Mouse (Mus musculus) CH12.LX (cell line): Measurements from ENCODE around the gene Lrrfip1. TPM values are rescaled to one million over a fixed set of nuclear protein-coding genes. Genes with fewer than 3 reads are reported as not detected.

ENCODE experiments used
- DNase-seq: peaks from one replicate; pipeline ENCODE4 v3.0.0-alpha.2; 2013; ENCODE audit errors: extremely low read depth
- H3K27ac ChIP-seq: 2 replicates; pipeline ENCODE4 v1.5.1; 2012; ENCODE audit warnings: low read depth, mild to moderate bottlenecking, control low read depth, moderate library complexity; ENCODE audit not compliant: insufficient read depth
- H3K27me3 ChIP-seq: replicated peaks from 2 replicates; pipeline ENCODE3; 2012; ENCODE audit warnings: inconsistent platforms
- H3K36me3 ChIP-seq, 2 experiments: replicated peaks in 1 of 2; 2 replicates each; pipeline versions ENCODE3 to v1.6.1; 2012; ENCODE audit warnings: inconsistent platforms in 1 of 2, low read length in 1 of 2, mild to moderate bottlenecking in 1 of 2, mixed read lengths in 1 of 2, moderate library complexity in 1 of 2; ENCODE audit not compliant: control insufficient read depth in 1 of 2, insufficient read depth in 1 of 2
- H3K4me1 ChIP-seq, 2 experiments: 2 replicates each; pipeline ENCODE4 v1.6.1; 2012; ENCODE audit warnings: inconsistent platforms in 1 of 2, moderate library complexity in 1 of 2; ENCODE audit not compliant: insufficient read depth in 2 of 2, control insufficient read depth in 1 of 2
- H3K4me2 ChIP-seq: 2 replicates; pipeline ENCODE4 v1.6.1; 2012; ENCODE audit warnings: low read depth, mild to moderate bottlenecking, control low read depth; ENCODE audit not compliant: poor library complexity, insufficient read depth, severe bottlenecking
- H3K4me3 ChIP-seq, 3 experiments: fragments of 150-350 bp in 1 of 3; sonication (generic) in 1 of 3; replicated peaks in 1 of 3; 2 replicates each; pipeline versions ENCODE3 to v1.5.1; 2011 to 2012; ENCODE audit warnings: low read depth in 2 of 3, low read length in 2 of 3, mild to moderate bottlenecking in 2 of 3, moderate library complexity in 2 of 3, control low read depth in 1 of 3, improper control_type of control experiment in 1 of 3, inconsistent platforms in 1 of 3, mixed read lengths in 1 of 3; ENCODE audit not compliant: poor library complexity in 1 of 3
- H3K79me2 ChIP-seq: replicated peaks from 2 replicates; pipeline ENCODE4 v1.6.1; 2012; ENCODE audit warnings: mild to moderate bottlenecking, moderate library complexity; ENCODE audit not compliant: control insufficient read depth, poor library complexity, insufficient read depth, severe bottlenecking; ENCODE audit errors: extremely low read depth
- H3K9ac ChIP-seq: 2 replicates; pipeline ENCODE4 v1.6.1; 2012; ENCODE audit warnings: low read depth, mild to moderate bottlenecking, control low read depth, moderate library complexity; ENCODE audit not compliant: insufficient read depth
- H3K9me3 ChIP-seq: replicated peaks from 2 replicates; pipeline ENCODE3; 2012; ENCODE audit warnings: low read length, inconsistent platforms, mixed read lengths
- BHLHE40 ChIP-seq: IDR thresholded peaks from 2 replicates; pipeline ENCODE4 v1.6.1; 2011; ENCODE audit warnings: mild to moderate bottlenecking, low read depth, low read length, improper control_type of control experiment
- CHD1 ChIP-seq: IDR thresholded peaks from 2 replicates; pipeline ENCODE4 v1.6.1; 2012; ENCODE audit warnings: low read depth, low read length, improper control_type of control experiment, inconsistent platforms
- CHD2 ChIP-seq: IDR thresholded peaks from 2 replicates; pipeline ENCODE4 v1.6.1; 2011; ENCODE audit warnings: low read length, improper control_type of control experiment
- CTCF ChIP-seq, 2 experiments: IDR thresholded peaks in 1 of 2; conservative IDR thresholded peaks in 1 of 2; 2 replicates each; pipeline ENCODE4 v1.5.1; 2011 to 2012; ENCODE audit warnings: low read depth in 2 of 2, low read length in 2 of 2, improper control_type of control experiment in 1 of 2, inconsistent platforms in 1 of 2, mild to moderate bottlenecking in 1 of 2, moderate library complexity in 1 of 2
- ELF1 ChIP-seq: IDR thresholded peaks from 2 replicates; pipeline ENCODE4 v1.6.1; 2014; ENCODE audit warnings: low read depth, mild to moderate bottlenecking, inconsistent platforms, low read length, improper control_type of control experiment
- EP300 ChIP-seq: IDR thresholded peaks from 2 replicates; pipeline ENCODE4 v1.6.1; 2011; ENCODE audit warnings: low read length, improper control_type of control experiment
- ETS1 ChIP-seq: conservative IDR thresholded peaks from 2 replicates; pipeline ENCODE4 v1.6.1; 2012; ENCODE audit warnings: low read depth, mild to moderate bottlenecking, inconsistent platforms, low read length, improper control_type of control experiment, moderate library complexity
- GABPA ChIP-seq: IDR thresholded peaks from 2 replicates; pipeline ENCODE4 v1.6.1; 2012; ENCODE audit warnings: low read depth, low read length, improper control_type of control experiment, inconsistent platforms; ENCODE audit not compliant: insufficient replicate concordance
- IRF4 ChIP-seq: IDR thresholded peaks from 2 replicates; pipeline ENCODE4 v1.6.1; 2014; ENCODE audit warnings: low read depth, mild to moderate bottlenecking, inconsistent platforms, low read length, improper control_type of control experiment
- JUN ChIP-seq: IDR thresholded peaks from 2 replicates; pipeline ENCODE4 v1.6.1; 2011; ENCODE audit warnings: low read depth, mild to moderate bottlenecking, low read length, improper control_type of control experiment, moderate library complexity; ENCODE audit not compliant: insufficient read depth
- JUND ChIP-seq: conservative IDR thresholded peaks from 2 replicates; pipeline ENCODE4 v1.6.1; 2011; ENCODE audit warnings: low read depth, low read length, improper control_type of control experiment
- KAT2A ChIP-seq: IDR thresholded peaks from 2 replicates; pipeline ENCODE4 v1.6.1; 2012; ENCODE audit warnings: low read length, improper control_type of control experiment, inconsistent platforms; ENCODE audit not compliant: insufficient replicate concordance
- MAFK ChIP-seq: IDR thresholded peaks from 2 replicates; pipeline ENCODE4 v1.6.1; 2011; ENCODE audit warnings: low read length, improper control_type of control experiment; ENCODE audit not compliant: insufficient replicate concordance
- MAX ChIP-seq: IDR thresholded peaks from 2 replicates; pipeline ENCODE4 v1.6.1; 2011; ENCODE audit warnings: low read length, improper control_type of control experiment
- MAZ ChIP-seq: IDR thresholded peaks from 2 replicates; pipeline ENCODE4 v1.6.1; 2012; ENCODE audit warnings: low read depth, mild to moderate bottlenecking, inconsistent platforms, low read length, improper control_type of control experiment, moderate library complexity
- MEF2A ChIP-seq: IDR thresholded peaks from 2 replicates; pipeline ENCODE4 v1.6.1; 2014; ENCODE audit warnings: low read depth, mild to moderate bottlenecking, inconsistent platforms, low read length, improper control_type of control experiment, borderline replicate concordance
- MXI1 ChIP-seq: IDR thresholded peaks from 2 replicates; pipeline ENCODE4 v1.6.1; 2011; ENCODE audit warnings: mild to moderate bottlenecking, low read depth, low read length, improper control_type of control experiment
- MYC ChIP-seq: IDR thresholded peaks from 2 replicates; pipeline ENCODE4 v1.6.1; 2011; ENCODE audit warnings: low read depth, mild to moderate bottlenecking, improper control_type of control experiment, low read length
- NELFE ChIP-seq: IDR thresholded peaks from 2 replicates; pipeline ENCODE4 v1.6.1; 2011; ENCODE audit warnings: low read depth, low read length, improper control_type of control experiment
- NRF1 ChIP-seq: IDR thresholded peaks from 2 replicates; pipeline ENCODE4 v1.6.1; 2014; ENCODE audit warnings: low read depth, mild to moderate bottlenecking, inconsistent platforms, low read length, improper control_type of control experiment, moderate library complexity
- PAX5 ChIP-seq: IDR thresholded peaks from 2 replicates; pipeline ENCODE4 v1.6.1; 2012; ENCODE audit warnings: low read length, inconsistent platforms, mixed read lengths
- POLR2A ChIP-seq: IDR thresholded peaks from 2 replicates; pipeline ENCODE4 v1.6.1; 2011; ENCODE audit warnings: low read depth, mild to moderate bottlenecking, improper control_type of control experiment, low read length
- RAD21 ChIP-seq: IDR thresholded peaks from 2 replicates; pipeline ENCODE4 v1.6.1; 2011; ENCODE audit warnings: low read depth, mild to moderate bottlenecking, low read length, improper control_type of control experiment, moderate library complexity
- SIN3A ChIP-seq: IDR thresholded peaks from 2 replicates; pipeline ENCODE4 v1.6.1; 2012; ENCODE audit warnings: low read length, improper control_type of control experiment, inconsistent platforms
- TCF12 ChIP-seq: IDR thresholded peaks from 2 replicates; pipeline ENCODE4 v1.6.1; 2014; ENCODE audit warnings: low read depth, mild to moderate bottlenecking, inconsistent platforms, low read length, improper control_type of control experiment
- USF1 ChIP-seq: IDR thresholded peaks from 2 replicates; pipeline ENCODE4 v1.6.1; 2014; ENCODE audit warnings: low read depth, mild to moderate bottlenecking, inconsistent platforms, low read length, improper control_type of control experiment
- ZKSCAN1 ChIP-seq: IDR thresholded peaks from 2 replicates; pipeline ENCODE4 v1.6.1; 2012; ENCODE audit warnings: low read depth, inconsistent platforms, low read length, improper control_type of control experiment, borderline replicate concordance
- ZMIZ1 ChIP-seq: IDR thresholded peaks from 2 replicates; pipeline ENCODE4 v1.6.1; 2012; ENCODE audit warnings: low read depth, mild to moderate bottlenecking, inconsistent platforms, low read length, improper control_type of control experiment
- ZNF384 ChIP-seq: IDR thresholded peaks from 2 replicates; pipeline ENCODE4 v1.6.1; 2012; ENCODE audit warnings: low read depth, low read length, improper control_type of control experiment, inconsistent platforms
- dilution Hi-C: fragments of 300-500 bp; cut with MboI; formaldehyde crosslinking; loops from 2 replicates; pipeline ENCODE4 v1.14.3; 2020; ENCODE audit warnings: low sequenced_read_pairs; ENCODE audit not compliant: extremely low pct_unique_long_range_greater_than_20kb, extremely low pct_ligation_motif_present
- in situ Hi-C: fragments of 300-500 bp; cut with MboI; formaldehyde crosslinking; loops from 3 replicates; pipeline ENCODE4 v1.14.3; 2019; ENCODE audit warnings: low sequenced_read_pairs, low pct_ligation_motif_present, low pct_unique_long_range_greater_than_20kb, mixed read lengths
- polyA plus RNA-seq: library from polyadenylated mRNA; unstranded; fragments of >175 nt; gene quantifications from 2 replicates; pipeline ENCODE4 v1.2.1, GENCODE M21; 2012; ENCODE audit warnings: low read depth; ENCODE audit not compliant: insufficient read length
- total RNA-seq, 2 experiments: library from RNA; depleted of rRNA; stranded (reverse); fragments of 300-350 nt in 1 of 2; fragments of >200 nt in 1 of 2; gene quantifications; 2 replicates each; pipeline ENCODE4 v1.2.3; 2012 to 2014

The Lrrfip1 gene
- total and polyA plus RNA-seq, 3 experiments: 17.2 to 30.5 (median 19.1) TPM

- Histone ChIP-seq H3K27me3 (no peaks in the 10 kb centered on the region), H3K9me3 (no peaks in the 10 kb centered on the region), H3K4me2 (peak overlapping the region; percentile 98), H3K4me3 (peak overlapping the region; percentile 10 to 46 (median 28)), H3K36me3 (peaks cover 0 to 14% of the 10 kb centered on the region in 2 experiments), H3K27ac (peak overlapping the region; percentile 89; the same call in 1 of the 2 replicates), H3K4me1 (peaks cover 20 to 51% of the 10 kb centered on the region in 2 experiments), H3K9ac (peak overlapping the region; percentile 83; the same call in 1 of the 2 replicates), H3K79me2 (peaks cover 66% of the 10 kb centered on the region)
- in situ Hi-C loops (no loop called here), dilution Hi-C loops (no loop called here)
- no peak for DNase-seq
- TF ChIP-seq MYC (0 out of 2 replicates have a peak, but pooled peaks have one; percentile 6), RAD21 (no peak), ELF1 (0 out of 2 replicates have a peak, but pooled peaks have one; percentile 12), CHD1 (no peak), MXI1 (peak; percentile 12), BHLHE40 (peak; percentile 31; the same call in 1 of the 2 replicates)
Measured at GRCm38 (mm10) chr1:91056416-91056815, 57.9 kb downstream of the Lrrfip1 start.

DNA sequence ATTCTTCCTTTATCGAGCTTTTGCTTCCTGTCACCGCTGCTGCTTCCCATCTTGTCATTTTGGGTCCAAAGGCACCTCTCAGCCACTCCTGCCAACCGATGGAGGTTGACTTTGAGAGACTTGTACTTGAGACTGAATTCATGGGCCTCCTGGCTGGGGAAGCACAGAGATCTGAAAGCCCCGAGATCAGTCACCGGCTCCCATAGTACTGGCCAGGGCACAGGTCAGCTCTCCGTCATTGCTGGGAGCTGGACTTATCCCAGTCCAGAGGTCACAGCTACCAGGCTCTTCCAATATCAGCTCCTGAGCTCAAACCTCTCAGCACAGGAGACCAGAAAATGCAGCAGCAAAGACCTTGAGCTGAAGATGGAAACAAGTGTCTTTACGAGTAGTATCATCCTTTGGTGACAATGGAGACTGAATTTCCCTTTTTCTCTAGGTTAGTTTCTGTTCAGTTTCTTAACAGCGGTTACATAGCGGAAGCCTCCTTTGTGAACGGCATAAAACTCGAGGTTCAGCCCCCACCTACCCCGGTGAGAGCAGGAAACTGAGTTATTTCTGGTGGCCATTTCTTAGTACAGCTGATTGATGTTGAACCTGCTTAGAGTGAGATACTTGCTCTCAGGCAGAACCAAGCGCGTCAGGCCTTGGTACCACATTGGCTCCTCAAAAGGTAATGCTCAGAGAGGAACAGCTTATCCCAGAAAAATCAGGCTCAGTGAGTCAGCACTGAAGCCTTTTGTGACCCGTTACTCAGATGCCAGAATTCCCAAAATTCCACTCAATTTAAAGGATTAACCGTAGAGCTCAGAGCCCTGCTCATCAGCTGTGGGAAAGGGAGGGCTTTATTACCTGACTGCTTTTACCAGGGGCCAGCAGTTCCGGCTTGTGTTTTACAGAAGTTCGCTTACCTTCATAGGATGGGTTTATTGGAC lies 59.0 kb downstream of the Lrrfip1 start:
- Histone ChIP-seq H3K4me1 (peaks cover 27 to 62% of the 10 kb centered on the region in 2 experiments), H3K36me3 (peaks cover 0 to 17% of the 10 kb centered on the region in 2 experiments), H3K79me2 (peaks cover 57% of the 10 kb centered on the region), H3K4me3 (peak overlapping the region; percentile 28 to 46 (median 46)), H3K9me3 (no peaks in the 10 kb centered on the region), H3K4me2 (peak overlapping the region; percentile 98), H3K27ac (peak overlapping the region; percentile 89), H3K27me3 (no peaks in the 10 kb centered on the region), H3K9ac (peak overlapping the region; percentile 83)
- in situ Hi-C loops (no loop called here), dilution Hi-C loops (no loop called here)
- peak; percentile 71 for DNase-seq
- TF ChIP-seq MYC: 0 out of 2 replicates have a peak, but pooled peaks have one; percentile 30
- TF ChIP-seq USF1: no peak
- no peak for TF ChIP-seq ZMIZ1
- TF ChIP-seq ZNF384: no peak
- TF ChIP-seq NRF1: no peak
- TF ChIP-seq MAFK: no peak
- no peak for TF ChIP-seq CTCF (conservative IDR thresholded peaks at IDR 0.05 in 1 of 2, IDR thresholded peaks at IDR 0.05 in 1 of 2; ENCODE audit: low read depth in 2 of 2, low read length in 2 of 2)
- TF ChIP-seq GABPA: no peak
- TF ChIP-seq MXI1: peak; percentile 64; the same call in 1 of the 2 replicates
- peak; percentile 55 for TF ChIP-seq SIN3A
- peak; percentile 41; the same call in 1 of the 2 replicates for TF ChIP-seq IRF4
- TF ChIP-seq ETS1: peak; percentile 44
- TF ChIP-seq KAT2A: no peak
- TF ChIP-seq MAX: no peak
- TF ChIP-seq POLR2A: 0 out of 2 replicates have a peak, but pooled peaks have one; percentile 38
- peak; percentile 81 for TF ChIP-seq CHD1
- peak; percentile 57; the same call in 1 of the 2 replicates for TF ChIP-seq MAZ
- TF ChIP-seq TCF12: 0 out of 2 replicates have a peak, but pooled peaks have one; percentile 30
- no peak for TF ChIP-seq ZKSCAN1
- TF ChIP-seq CHD2: 0 out of 2 replicates have a peak, but pooled peaks have one; percentile 32
- TF ChIP-seq PAX5: no peak
- peak; percentile 71 for TF ChIP-seq EP300
- TF ChIP-seq JUND: 0 out of 2 replicates have a peak, but pooled peaks have one; percentile 27
- peak; percentile 45; the same call in 1 of the 2 replicates for TF ChIP-seq NELFE
- TF ChIP-seq MEF2A: peak; percentile 77
- TF ChIP-seq JUN: no peak
- TF ChIP-seq BHLHE40: peak; percentile 21; the same call in 1 of the 2 replicates
